Mouse (Mus musculus): Measurements from ENCODE around the gene Anapc7. TPM values are rescaled to one million over a fixed set of nuclear protein-coding genes. Genes with fewer than 3 reads are reported as not detected.

Anapc7 gene
- polyA plus RNA-seq, 1 experiment from 2014 or later, result 57.9 TPM

- Histone ChIP-seq H3K4me3 (replicated peaks) (no peak overlapping the region), H3K27me3 (no peaks in the 10 kb centered on the region), H3K9ac (replicated peaks) (no peak overlapping the region), H3K27ac (no peak overlapping the region), H3K36me3 (peaks cover 99% of the 10 kb centered on the region), H3K4me1 (replicated peaks) (no peaks in the 10 kb centered on the region), H3K9me3 (no peaks in the 10 kb centered on the region), H3K4me2 (no peak overlapping the region)
- ATAC-seq (ENCODE audit: insufficient number of reproducible peaks, insufficient read depth, low FRiP score, low TSS enrichment, low read depth), result no peak
- 86% methylated on average over 4 of the region's 4 CpGs for WGBS
These were observed 13.0 kb downstream of the Anapc7 start for GRCm38 (mm10) chr5:122434541-122434940.

- 87% methylated on average over 19 of the region's 19 CpGs for WGBS
- Histone ChIP-seq H3K4me1 (replicated peaks) (no peaks in the 10 kb centered on the region), H3K9me3 (no peaks in the 10 kb centered on the region), H3K4me2 (no peak overlapping the region), H3K4me3 (replicated peaks) (no peak overlapping the region), H3K27ac (no peak overlapping the region), H3K27me3 (no peaks in the 10 kb centered on the region), H3K9ac (replicated peaks) (no peak overlapping the region), H3K36me3 (peaks cover 100% of the 10 kb centered on the region)
- ATAC-seq (ENCODE audit: insufficient number of reproducible peaks, insufficient read depth, low FRiP score, low TSS enrichment, low read depth), result peak; percentile 37; the same call in 1 of the 2 replicates
These were observed 18.1 kb downstream of the Anapc7 start for GRCm38 (mm10) chr5:122439400-122440094.

- no peaks in the 10 kb centered on the region for H3K9me3 ChIP-seq
- H3K27me3 ChIP-seq, result no peaks in the 10 kb centered on the region
- H3K9ac ChIP-seq (replicated peaks), result no peak overlapping the region
- no peak overlapping the region for H3K4me3 ChIP-seq (replicated peaks)
- peak overlapping the region; percentile 14; the same call in 1 of the 2 replicates for H3K27ac ChIP-seq
- no peak overlapping the region for H3K4me2 ChIP-seq
- no peaks in the 10 kb centered on the region for H3K4me1 ChIP-seq (replicated peaks)
- ATAC-seq (ENCODE audit: insufficient number of reproducible peaks, insufficient read depth, low FRiP score, low TSS enrichment, low read depth), result no peak
- 96% methylated on average over 12 of the region's 12 CpGs for WGBS
- peaks cover 100% of the 10 kb centered on the region for H3K36me3 ChIP-seq
These were observed 18.7 kb downstream of the Anapc7 start for GRCm38 (mm10) chr5:122440095-122440630.

- 94% methylated on average over 10 of the region's 10 CpGs for WGBS
- H3K4me2 ChIP-seq, result no peak overlapping the region
- no peak overlapping the region for H3K9ac ChIP-seq (replicated peaks)
- H3K9me3 ChIP-seq, result no peaks in the 10 kb centered on the region
- H3K4me1 ChIP-seq (replicated peaks), result no peaks in the 10 kb centered on the region
- ATAC-seq (ENCODE audit: insufficient number of reproducible peaks, insufficient read depth, low FRiP score, low TSS enrichment, low read depth), result no peak
- no peak overlapping the region for H3K4me3 ChIP-seq (replicated peaks)
- no peaks in the 10 kb centered on the region for H3K27me3 ChIP-seq
- peaks cover 87% of the 10 kb centered on the region for H3K36me3 ChIP-seq
- H3K27ac ChIP-seq, result no peak overlapping the region
These were observed 23.0 kb downstream of the Anapc7 start for GRCm38 (mm10) chr5:122444492-122444891.

GRCm38 (mm10) chr5:122445051-122445610, 23.6 kb downstream of the Anapc7 start:
- Histone ChIP-seq H3K9me3 (no peaks in the 10 kb centered on the region), H3K4me1 (replicated peaks) (no peaks in the 10 kb centered on the region), H3K4me3 (replicated peaks) (no peak overlapping the region), H3K27ac (no peak overlapping the region), H3K36me3 (peaks cover 82% of the 10 kb centered on the region), H3K9ac (replicated peaks) (no peak overlapping the region), H3K27me3 (no peaks in the 10 kb centered on the region), H3K4me2 (no peak overlapping the region)
- WGBS, result 91% methylated on average over 11 of the region's 11 CpGs
- no peak for ATAC-seq (ENCODE audit: insufficient number of reproducible peaks, insufficient read depth, low FRiP score, low TSS enrichment, low read depth)

- no peak overlapping the region for H3K27ac ChIP-seq
- H3K9me3 ChIP-seq, result no peaks in the 10 kb centered on the region
- peaks cover 78% of the 10 kb centered on the region for H3K36me3 ChIP-seq
- H3K9ac ChIP-seq (replicated peaks), result no peak overlapping the region
- H3K27me3 ChIP-seq, result no peaks in the 10 kb centered on the region
- 89% methylated on average over 8 of the region's 8 CpGs for WGBS
- no peaks in the 10 kb centered on the region for H3K4me1 ChIP-seq (replicated peaks)
- no peak overlapping the region for H3K4me2 ChIP-seq
- no peak for ATAC-seq (ENCODE audit: insufficient number of reproducible peaks, insufficient read depth, low FRiP score, low TSS enrichment, low read depth)
- H3K4me3 ChIP-seq (replicated peaks), result no peak overlapping the region
These were observed 26.4 kb downstream of the Anapc7 start for GRCm38 (mm10) chr5:122447857-122448256.

GRCm38 (mm10) chr5:122448869-122449268, 27.4 kb downstream of the Anapc7 start:
- Histone ChIP-seq H3K9ac (replicated peaks) (no peak overlapping the region), H3K4me3 (replicated peaks) (no peak overlapping the region), H3K36me3 (peaks cover 78% of the 10 kb centered on the region), H3K27me3 (no peaks in the 10 kb centered on the region), H3K27ac (no peak overlapping the region), H3K4me1 (replicated peaks) (no peaks in the 10 kb centered on the region), H3K4me2 (no peak overlapping the region), H3K9me3 (no peaks in the 10 kb centered on the region)
- no peak for ATAC-seq (ENCODE audit: insufficient number of reproducible peaks, insufficient read depth, low FRiP score, low TSS enrichment, low read depth)
- 82% methylated on average over 5 of the region's 5 CpGs for WGBS

GRCm38 (mm10) chr5:122449946-122450345, 28.5 kb downstream of the Anapc7 start:
- no peak overlapping the region for H3K27ac ChIP-seq
- 79% methylated on average over 7 of the region's 7 CpGs for WGBS
- no peak overlapping the region for H3K9ac ChIP-seq (replicated peaks)
- no peaks in the 10 kb centered on the region for H3K27me3 ChIP-seq
- peaks cover 78% of the 10 kb centered on the region for H3K36me3 ChIP-seq
- H3K9me3 ChIP-seq, result no peaks in the 10 kb centered on the region
- H3K4me3 ChIP-seq (replicated peaks), result no peak overlapping the region
- H3K4me1 ChIP-seq (replicated peaks), result no peaks in the 10 kb centered on the region
- ATAC-seq (ENCODE audit: insufficient number of reproducible peaks, insufficient read depth, low FRiP score, low TSS enrichment, low read depth), result no peak
- no peak overlapping the region for H3K4me2 ChIP-seq

- Histone ChIP-seq H3K4me2 (no peak overlapping the region), H3K4me3 (replicated peaks) (no peak overlapping the region), H3K9me3 (no peaks in the 10 kb centered on the region), H3K27me3 (no peaks in the 10 kb centered on the region), H3K4me1 (replicated peaks) (no peaks in the 10 kb centered on the region), H3K9ac (replicated peaks) (no peak overlapping the region), H3K36me3 (peaks cover 78% of the 10 kb centered on the region), H3K27ac (no peak overlapping the region)
- no peak for ATAC-seq (ENCODE audit: insufficient number of reproducible peaks, insufficient read depth, low FRiP score, low TSS enrichment, low read depth)
- 73% methylated on average over 5 of the region's 5 CpGs for WGBS
These were observed 29.4 kb downstream of the Anapc7 start for GRCm38 (mm10) chr5:122450913-122451317.

- no peaks in the 10 kb centered on the region for H3K9me3 ChIP-seq
- ATAC-seq (ENCODE audit: insufficient number of reproducible peaks, insufficient read depth, low FRiP score, low TSS enrichment, low read depth), result no peak
- 86% methylated on average over 5 of the region's 5 CpGs for WGBS
- H3K27ac ChIP-seq, result 0 out of 2 replicates have a peak overlapping the region, but pooled peaks have one; percentile 30
- no peak overlapping the region for H3K9ac ChIP-seq (replicated peaks)
- no peaks in the 10 kb centered on the region for H3K4me1 ChIP-seq (replicated peaks)
- H3K4me2 ChIP-seq, result no peak overlapping the region
- no peaks in the 10 kb centered on the region for H3K27me3 ChIP-seq
- H3K4me3 ChIP-seq (replicated peaks), result no peak overlapping the region
- H3K36me3 ChIP-seq, result peaks cover 78% of the 10 kb centered on the region
These were observed 29.8 kb downstream of the Anapc7 start for GRCm38 (mm10) chr5:122451324-122451723.

GRCm38 (mm10) chr5:122452194-122452593, 30.7 kb downstream of the Anapc7 start:
- no peak overlapping the region for H3K4me3 ChIP-seq (replicated peaks)
- no peak overlapping the region for H3K9ac ChIP-seq (replicated peaks)
- H3K27me3 ChIP-seq, result no peaks in the 10 kb centered on the region
- no peaks in the 10 kb centered on the region for H3K4me1 ChIP-seq (replicated peaks)
- peaks cover 84% of the 10 kb centered on the region for H3K36me3 ChIP-seq
- H3K27ac ChIP-seq, result 0 out of 2 replicates have a peak overlapping the region, but pooled peaks have one; percentile 30
- ATAC-seq (ENCODE audit: insufficient number of reproducible peaks, insufficient read depth, low FRiP score, low TSS enrichment, low read depth), result no peak
- WGBS, result 81% methylated on average over 7 of the region's 7 CpGs
- no peaks in the 10 kb centered on the region for H3K9me3 ChIP-seq
- H3K4me2 ChIP-seq, result no peak overlapping the region
